Mouse (Mus musculus): ENCODE results near the gene Tmprss13.
A peak's percentile ranks its signal among the peaks of the same experiment; 100 is the strongest.

GRCm38 (mm10) chr9:45299231-45300006, 19.5 kb upstream of the Tmprss13 start:
- TF ChIP-seq POLR2A (IDR thresholded peaks at IDR 0.05; ENCODE audit: extremely low read depth, insufficient read depth, low read length): no peak
- peak; percentile 84 for TF ChIP-seq CTCF (IDR thresholded peaks at IDR 0.05; ENCODE audit: low read depth, low read length)

All from liver, adult 2 months (tissue).